Mouse (Mus musculus): ENCODE results near the gene Efemp1.

Gene Efemp1

DNA sequence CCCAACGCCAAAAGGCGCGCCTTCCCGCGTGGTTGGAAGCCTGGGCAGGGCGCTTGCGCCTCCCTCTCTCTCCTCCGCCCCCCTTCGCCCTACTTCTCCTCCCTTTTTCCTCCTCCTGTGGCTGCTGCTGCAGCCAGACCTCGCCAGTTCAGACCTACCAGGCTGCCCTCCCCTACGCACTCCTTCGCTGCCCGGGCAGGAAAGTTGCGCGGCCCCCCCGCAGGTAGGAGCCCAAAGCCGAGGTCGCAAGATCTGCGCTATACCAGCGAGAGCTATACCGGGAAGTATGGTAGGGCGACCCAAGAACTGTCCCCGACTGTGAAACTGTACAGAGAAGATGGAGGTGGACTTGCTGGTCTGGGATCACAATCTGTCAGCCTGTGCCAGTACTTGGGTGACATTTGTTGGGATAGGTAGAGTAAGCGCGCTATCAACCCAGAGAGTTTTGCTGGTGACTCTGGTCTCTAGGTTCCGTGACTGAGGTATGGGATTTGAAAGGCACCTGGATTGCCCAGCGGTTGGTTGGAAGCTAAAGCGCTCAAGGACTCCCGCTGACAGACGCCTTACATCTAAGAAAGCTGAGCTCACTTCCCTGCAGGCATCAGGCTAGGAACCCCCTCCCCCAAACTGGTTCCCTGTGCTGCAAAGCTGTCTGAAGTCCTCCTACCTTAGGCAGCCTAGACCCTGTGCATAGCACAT, at the start of gene Efemp1:
Gene Efemp1 (plus strand): TSS at position 103 of the 699 bp plus-strand sequence.
- peak; percentile 51 for DNase-seq

GRCm38 (mm10) chr11:28808685-28809084, 44.3 kb upstream of the Efemp1 start:
- DNase-seq, result peak; percentile 48

DNA sequence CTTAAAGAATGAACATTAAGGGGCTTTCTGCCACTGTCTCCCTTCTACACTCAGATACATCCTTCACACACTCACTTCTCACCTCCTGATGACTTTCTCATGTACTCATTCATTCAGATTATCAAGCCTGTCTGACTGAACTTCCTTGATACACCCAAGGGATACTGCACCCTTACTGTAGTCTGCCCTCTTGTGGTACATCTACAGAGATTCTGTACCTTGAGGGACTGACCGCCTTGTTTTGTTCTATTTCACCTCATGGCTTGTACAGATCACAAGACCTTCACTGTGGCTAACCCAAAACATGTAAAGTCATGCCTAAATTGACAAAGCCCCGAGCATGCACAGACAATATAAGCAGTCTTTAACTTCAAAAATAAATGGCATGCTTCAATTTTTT, 41.1 kb upstream of the Efemp1 start:
- DNase-seq, result peak; percentile 5

DNA sequence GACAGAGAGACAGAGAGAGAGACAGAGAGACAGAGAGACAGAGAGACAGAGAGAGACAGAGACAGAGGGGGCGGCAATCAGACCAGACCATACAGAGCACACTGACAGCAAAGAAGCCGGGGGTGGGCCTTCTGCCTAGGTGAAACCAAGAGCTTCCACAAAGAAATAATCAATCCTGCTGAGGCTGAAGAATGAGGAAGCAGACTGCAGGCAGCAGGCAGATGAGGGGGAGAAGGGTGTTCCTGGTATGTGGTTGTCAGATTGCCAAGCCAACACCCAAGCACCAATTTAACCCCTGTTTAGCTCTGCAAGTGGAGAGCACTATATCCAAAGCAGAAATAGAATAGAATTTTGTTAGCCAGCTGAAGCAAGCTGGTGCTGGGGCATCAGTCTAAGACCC, 40.4 kb upstream of the Efemp1 start:
- DNase-seq, result peak; percentile 35

DNA sequence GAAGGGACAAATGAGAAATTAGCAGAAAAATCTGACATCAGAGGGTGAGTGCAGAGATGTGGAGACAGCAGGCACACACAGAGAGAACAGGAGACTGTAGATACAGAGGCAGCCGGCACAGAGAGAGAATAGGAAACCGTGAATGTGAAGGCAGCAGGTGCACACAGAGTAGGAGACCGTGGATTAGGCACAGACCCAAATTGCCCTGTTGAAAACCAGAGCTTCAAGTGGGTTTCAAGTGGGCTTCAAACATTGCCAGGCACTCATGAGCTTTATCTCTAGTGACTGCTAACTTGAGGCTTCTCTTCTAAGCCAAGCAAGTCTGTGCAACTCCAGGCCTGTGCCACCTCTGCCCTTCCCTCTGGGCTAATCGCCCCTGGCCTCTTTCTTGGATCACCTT, 35.6 kb upstream of the Efemp1 start:
- DNase-seq, result peak; percentile 18

GRCm38 (mm10) chr11:28826950-28827349, 26.1 kb upstream of the Efemp1 start:
- DNase-seq, result no peak

- peak; percentile 28 for DNase-seq
Measured at GRCm38 (mm10) chr11:28833809-28834208, 19.2 kb upstream of the Efemp1 start.

DNA sequence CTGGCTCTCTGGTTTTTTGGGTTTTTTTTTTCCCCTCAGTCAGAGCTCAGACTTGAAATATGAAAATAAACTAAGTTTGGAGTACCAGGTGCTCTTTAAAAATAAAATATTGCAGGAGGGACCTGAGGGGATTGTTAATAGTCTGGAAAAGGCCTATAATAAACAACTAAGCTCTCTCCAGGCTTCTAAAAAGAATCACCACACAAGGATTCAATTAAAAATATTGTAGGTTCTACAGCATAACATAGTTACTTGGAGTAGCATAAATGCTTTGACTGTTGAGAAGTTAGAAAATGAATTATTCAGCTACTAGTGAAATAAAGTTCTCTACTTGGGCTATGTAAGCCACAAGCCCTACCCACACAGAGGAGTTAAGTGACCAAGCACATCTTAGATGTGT, 17.9 kb upstream of the Efemp1 start:
- DNase-seq, result no peak

GRCm38 (mm10) chr11:28849841-28850240, 3.2 kb upstream of the Efemp1 start:
- DNase-seq, result no peak

DNA sequence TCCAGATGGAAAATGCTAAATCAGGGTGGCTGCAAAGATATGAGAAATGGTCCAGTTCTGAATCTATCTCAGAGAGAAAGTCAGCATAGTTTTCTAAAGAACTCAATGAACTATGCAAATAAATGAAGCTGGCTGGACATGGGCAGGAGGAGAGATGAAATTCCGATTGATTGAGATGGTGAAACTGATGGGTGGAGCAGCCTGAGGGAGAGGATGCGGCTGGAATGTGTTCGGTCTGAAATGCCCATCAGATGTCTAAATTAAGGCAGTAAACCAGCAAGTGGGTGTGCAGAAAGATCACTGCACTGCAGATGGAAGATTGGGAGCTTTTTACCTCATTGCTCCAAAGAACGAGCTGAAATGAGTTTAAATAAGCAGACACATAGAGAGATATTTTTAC, 1.4 kb upstream of the Efemp1 start:
- no peak for DNase-seq

GRCm38 (mm10) chr11:28852361-28852919, 564 bp upstream of the Efemp1 start:
- DNase-seq, result no peak

DNA sequence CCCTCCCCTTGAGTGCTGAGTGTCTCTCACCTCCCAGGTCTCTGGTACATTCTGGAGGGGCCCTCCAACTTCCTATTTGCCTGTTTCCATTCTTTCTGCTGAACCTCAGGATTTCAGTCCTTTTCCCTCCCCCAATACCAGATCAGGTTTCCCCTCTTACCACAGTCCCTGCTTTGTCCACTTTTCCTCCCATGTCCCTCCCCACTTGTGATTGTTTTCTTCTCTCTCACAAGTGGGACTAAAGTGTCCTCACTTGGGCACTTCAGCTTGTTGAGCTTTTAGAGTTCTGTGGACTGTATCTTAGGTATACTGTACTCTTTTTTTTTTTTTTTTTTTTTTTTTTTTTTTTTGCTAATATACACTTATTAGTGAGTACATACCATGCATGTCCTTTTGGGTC, 6.1 kb downstream of the Efemp1 start:
- DNase-seq, result no peak

DNA sequence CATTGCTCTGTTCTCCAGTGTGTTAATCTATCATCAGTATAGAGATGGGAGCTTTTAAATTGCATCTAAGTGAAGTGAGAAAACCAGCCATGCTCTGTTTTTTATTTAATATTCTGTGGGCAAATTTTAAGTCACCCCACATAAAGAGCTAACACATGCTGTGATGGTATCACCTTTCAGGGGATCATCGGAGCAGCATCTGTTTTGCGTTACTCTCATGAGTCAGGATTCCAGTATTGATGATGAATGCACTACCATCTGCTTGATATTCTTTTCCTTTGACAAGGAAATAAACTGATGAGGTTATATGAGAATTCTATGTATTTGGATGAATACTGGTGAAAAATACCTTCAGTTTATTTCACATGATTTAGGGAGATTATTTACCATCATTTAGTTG, 16.1 kb downstream of the Efemp1 start:
- no peak for DNase-seq

DNA sequence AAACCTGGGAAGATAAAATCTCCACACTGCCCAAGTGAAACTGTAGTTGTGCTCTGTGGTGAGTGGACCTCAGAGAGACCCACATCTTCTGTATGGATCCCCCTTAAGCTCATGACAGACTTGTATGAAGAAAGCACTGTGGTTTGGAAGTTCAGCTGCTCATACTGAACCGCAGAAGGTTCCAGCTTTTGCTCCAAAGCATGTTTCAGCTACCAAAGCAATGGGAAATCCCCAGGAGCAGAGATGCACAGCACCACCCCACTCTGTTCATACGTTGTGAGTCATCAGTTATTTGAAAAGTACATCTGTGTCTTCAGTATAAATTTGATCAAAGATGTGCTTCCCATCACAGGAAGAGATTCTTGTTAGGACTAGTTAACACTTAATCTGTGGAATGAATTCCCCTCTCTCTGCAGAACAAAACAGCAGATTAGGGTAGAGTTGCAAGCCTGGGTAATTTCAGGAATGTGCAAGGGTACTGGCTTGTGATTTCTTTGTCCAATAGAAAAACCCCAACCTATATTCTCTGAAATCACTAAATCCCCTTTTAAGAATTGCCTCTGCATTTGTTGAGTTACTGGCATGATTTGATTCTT, 28.5 kb downstream of the Efemp1 start:
- DNase-seq, result no peak

- no peak for DNase-seq
Measured at GRCm38 (mm10) chr11:28883106-28883505, 30.1 kb downstream of the Efemp1 start.

- DNase-seq, result no peak
Measured at GRCm38 (mm10) chr11:28889538-28889937, 36.5 kb downstream of the Efemp1 start.

DNA sequence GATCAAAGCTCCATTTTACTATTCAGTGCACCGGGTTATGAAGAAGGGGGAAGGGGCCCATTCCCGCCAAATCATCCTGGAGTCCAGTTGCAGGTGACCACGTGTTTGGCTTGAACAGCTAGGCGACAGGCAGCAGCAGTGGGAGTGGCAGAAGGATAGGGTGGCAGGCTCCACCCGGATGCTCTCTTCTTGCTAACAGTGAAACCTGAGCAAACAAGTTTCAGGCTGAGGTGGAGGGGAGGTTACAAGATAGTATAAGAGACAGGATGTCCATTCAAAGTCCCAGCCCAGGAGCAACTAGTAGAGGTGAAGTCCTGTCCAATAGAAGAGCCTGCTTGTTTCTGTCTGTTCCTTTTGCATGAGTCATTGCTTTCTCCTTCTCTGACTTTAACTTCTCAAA, 38.5 kb downstream of the Efemp1 start:
- no peak for DNase-seq

DNA sequence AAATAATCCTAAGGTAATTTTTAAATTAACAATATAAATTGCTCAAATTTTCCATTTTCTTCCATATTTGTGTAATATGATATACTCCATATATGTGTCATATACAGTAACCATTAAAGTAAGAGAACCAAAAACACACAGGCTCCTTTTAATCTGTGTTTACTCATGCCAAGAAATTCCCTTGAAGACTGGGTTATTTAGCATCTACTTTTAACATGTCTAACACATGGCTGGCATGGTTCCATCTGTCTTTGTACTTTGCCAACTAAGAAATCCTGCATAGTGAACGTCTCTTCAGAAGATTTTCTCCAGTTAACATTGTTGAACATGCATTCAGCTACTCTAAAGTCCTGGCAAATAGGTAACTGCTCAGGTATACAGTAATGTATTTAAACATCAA, 46.4 kb downstream of the Efemp1 start:
- no peak for DNase-seq

DNA sequence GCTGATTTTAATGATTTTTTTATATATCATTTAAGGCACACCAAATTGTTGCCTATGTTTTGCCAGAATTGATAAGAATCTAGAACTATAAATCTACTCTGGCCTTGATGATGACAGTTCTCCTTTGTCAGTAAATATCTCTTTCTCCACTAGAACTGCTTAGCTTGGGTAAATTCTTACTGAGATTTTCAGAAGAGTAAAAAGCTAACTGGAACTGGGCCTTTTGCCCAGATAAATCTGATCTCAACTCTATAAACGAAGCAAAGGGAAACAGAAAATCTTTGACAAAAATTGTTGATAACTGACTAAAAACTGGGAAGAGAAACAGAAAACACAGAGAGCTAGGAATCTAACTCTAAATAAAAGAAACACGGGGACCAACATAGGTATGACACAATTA, 51.6 kb downstream of the Efemp1 start:
- no peak for DNase-seq

- DNase-seq, result peak; percentile 11
Measured at GRCm38 (mm10) chr11:28906288-28906687, 53.3 kb downstream of the Efemp1 start.

GRCm38 (mm10) chr11:28908908-28909545, 56.0 kb downstream of the Efemp1 start:
- no peak for DNase-seq

DNA sequence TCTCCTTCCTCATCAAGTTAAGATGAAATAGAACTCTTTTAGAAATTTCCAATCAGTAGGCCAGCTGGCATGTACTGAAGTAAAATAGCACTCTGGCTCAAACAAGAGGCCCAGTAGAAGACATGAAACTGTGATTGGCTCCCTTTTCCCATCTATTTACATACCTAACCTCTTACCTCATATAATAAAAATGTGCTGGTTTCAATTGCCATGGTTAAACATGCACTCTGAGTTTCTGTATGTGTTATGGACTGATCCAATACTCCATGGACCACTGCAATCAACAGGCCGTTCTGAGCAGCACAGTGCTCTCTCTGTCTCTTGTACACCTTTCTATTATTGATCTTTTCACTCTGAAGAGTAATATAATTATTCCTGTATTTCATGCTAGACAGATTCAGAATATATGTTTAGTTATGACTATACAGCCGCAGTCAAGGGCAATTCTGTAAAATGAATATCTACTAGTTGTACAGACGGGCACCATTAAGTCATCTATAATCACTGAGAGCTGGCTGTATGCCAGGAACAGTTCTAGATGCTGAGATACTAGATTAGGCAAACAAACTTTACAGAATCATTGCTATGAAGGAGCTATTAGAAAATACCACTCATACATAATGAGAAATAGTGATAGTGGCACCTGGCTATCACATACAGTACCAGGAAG, 59.6 kb downstream of the Efemp1 start:
- DNase-seq, result peak; percentile 11

GRCm38 (mm10) chr11:28934449-28934848, 81.4 kb downstream of the Efemp1 start:
- no peak for DNase-seq

GRCm38 (mm10) chr11:28939651-28940050, 86.6 kb downstream of the Efemp1 start:
- no peak for DNase-seq

Measured in lung, postnatal 10 days (tissue).